Mouse (Mus musculus): ENCODE results near the gene Usp48. TPM values are rescaled to one million over a fixed set of nuclear protein-coding genes. Genes with fewer than 3 reads are reported as not detected.

The Usp48 gene
- polyA plus RNA-seq, 1 experiment from 2014 or later = 56.7 TPM

DNA sequence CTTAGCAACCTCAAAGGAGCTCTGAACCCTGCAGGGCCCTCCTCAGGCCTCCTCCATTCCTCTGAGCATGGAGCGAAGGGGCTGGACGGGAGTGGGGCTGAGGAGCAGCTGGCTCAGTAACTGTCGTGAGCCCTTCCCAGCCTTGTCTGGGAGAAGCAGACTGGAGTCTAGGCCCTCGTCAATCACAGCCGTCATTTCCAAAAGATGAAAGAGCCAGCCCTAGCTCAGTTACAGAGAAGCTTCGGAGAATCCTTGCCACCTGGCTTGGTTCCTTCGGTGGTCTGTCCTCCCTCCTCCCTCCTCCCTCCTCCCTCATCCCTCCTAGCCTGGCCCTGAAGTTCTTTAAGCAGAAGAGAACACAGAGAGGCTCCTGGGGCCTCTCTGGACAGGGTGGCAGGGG, 87.2 kb downstream of the Usp48 start:
- Histone ChIP-seq H3K36me3 (no peaks in the 10 kb centered on the region), H3K9me3 (replicated peaks) (no peaks in the 10 kb centered on the region), H3K4me2 (no peak overlapping the region), H3K27me3 (replicated peaks) (peaks cover 87% of the 10 kb centered on the region), H3K4me1 (no peaks in the 10 kb centered on the region; the same call in 1 of the 2 replicates), H3K27ac (no peak overlapping the region), H3K9ac (no peak overlapping the region), H3K4me3 (no peak overlapping the region)
- no peak for ATAC-seq
- 30% methylated on average over 7 of the region's 7 CpGs for WGBS (ENCODE audit: insufficient replicate concordance)

DNA sequence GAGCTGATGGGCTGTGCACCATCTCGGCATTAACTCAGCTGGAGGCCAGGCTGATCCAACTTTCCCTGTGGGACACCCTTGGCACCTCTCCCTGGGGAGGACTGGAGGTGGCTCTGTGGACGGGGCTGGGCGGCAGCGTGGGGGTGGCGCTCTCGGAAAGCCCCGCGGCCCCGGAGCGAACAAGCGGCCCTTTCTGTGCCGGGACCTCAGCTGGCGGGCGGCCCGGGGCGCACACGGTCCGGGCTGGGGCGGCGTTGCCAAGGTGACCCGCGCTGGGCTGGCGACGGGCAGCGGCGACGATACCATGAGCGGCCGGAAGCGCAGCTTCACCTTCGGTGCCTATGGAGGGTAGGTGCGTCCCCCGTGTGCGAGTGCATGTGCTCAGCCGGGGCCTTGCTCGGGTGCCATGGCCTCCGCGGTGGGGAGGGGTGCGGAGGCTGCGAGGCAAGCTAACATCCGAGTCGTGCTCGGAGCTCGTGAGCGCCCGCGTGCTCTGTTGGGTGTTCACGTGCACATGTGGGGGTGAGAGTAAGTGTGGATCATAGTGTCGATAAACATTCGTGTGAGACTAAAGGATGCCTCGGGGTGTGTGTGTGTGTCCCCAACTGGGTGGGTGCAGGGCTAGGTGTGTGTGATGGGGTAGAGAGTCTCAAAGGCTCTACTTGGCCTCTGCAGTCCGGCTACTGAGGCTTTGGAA, 88.0 kb downstream of the Usp48 start:
- H3K27ac ChIP-seq = no peak overlapping the region
- peaks cover 92% of the 10 kb centered on the region for H3K27me3 ChIP-seq (replicated peaks)
- H3K36me3 ChIP-seq = no peaks in the 10 kb centered on the region
- H3K4me2 ChIP-seq = peak overlapping the region; percentile 44
- no peaks in the 10 kb centered on the region; the same call in 1 of the 2 replicates for H3K4me1 ChIP-seq
- WGBS (ENCODE audit: insufficient replicate concordance) = 9% methylated on average over 52 of the region's 52 CpGs
- no peak overlapping the region for H3K9ac ChIP-seq
- ATAC-seq = no peak
- no peak overlapping the region; the same call in 1 of the 2 replicates for H3K4me3 ChIP-seq
- H3K9me3 ChIP-seq (replicated peaks) = no peaks in the 10 kb centered on the region

DNA sequence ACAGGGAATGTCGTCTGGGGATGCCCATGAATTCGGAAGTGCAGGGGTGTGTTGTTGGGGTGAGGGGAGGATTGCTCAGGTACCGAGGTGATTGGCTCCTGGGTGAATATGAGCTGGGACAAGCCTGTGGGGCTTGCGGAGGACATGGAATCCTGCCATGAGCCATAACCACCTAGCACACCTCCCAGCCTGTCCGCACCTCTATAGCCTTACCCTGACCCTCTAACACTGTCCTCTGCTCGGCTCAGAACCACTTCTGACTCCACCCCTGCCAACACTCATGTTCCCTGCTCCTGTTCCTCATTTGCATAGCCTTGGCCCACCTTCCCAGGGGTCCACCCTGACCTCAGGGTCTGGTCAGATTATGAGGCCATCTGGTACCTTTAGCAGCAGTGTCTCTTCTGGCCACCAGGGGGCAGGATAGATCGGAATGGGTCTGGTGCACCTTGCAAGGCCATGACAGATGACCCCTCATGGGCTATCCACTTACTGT, 89.5 kb downstream of the Usp48 start:
- no peak overlapping the region for H3K27ac ChIP-seq
- 0 out of 2 replicates have a peak, but pooled peaks have one; percentile 31 for ATAC-seq
- no peaks in the 10 kb centered on the region; the same call in 1 of the 2 replicates for H3K4me1 ChIP-seq
- H3K9me3 ChIP-seq (replicated peaks) = no peaks in the 10 kb centered on the region
- H3K27me3 ChIP-seq (replicated peaks) = peaks cover 89% of the 10 kb centered on the region
- H3K36me3 ChIP-seq = no peaks in the 10 kb centered on the region
- no peak overlapping the region for H3K4me2 ChIP-seq
- no peak overlapping the region for H3K4me3 ChIP-seq
- 37% methylated on average over 7 of the region's 7 CpGs for WGBS (ENCODE audit: insufficient replicate concordance)
- no peak overlapping the region for H3K9ac ChIP-seq

DNA sequence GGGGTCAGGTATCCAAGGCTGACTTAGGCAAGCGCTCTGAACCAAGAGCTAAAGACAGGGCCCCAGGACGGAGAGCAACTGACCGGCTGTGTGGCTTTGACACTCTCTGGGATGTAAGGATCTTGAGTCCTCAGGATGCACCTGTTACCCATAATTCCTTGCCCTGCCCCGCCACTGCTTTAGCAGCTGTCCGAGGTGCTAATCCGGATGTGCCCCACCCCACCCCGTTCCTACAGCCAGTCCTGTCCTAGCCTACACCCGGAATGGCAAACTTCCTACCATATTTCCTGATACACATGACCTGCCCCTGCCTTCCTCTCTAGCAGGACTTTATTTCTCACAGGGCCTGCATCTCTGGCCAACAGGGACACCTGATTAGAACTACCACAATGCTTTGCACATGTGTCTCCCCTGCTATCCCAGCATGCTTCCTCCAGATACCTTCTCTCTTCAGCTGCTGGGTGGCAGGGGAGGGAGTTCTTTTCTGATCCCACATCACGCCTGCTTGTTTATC, 91.3 kb downstream of the Usp48 start:
- Histone ChIP-seq H3K4me3 (no peak overlapping the region), H3K4me1 (no peaks in the 10 kb centered on the region; the same call in 1 of the 2 replicates), H3K27ac (no peak overlapping the region), H3K36me3 (no peaks in the 10 kb centered on the region), H3K9me3 (replicated peaks) (no peaks in the 10 kb centered on the region), H3K9ac (no peak overlapping the region), H3K4me2 (no peak overlapping the region), H3K27me3 (replicated peaks) (peaks cover 70% of the 10 kb centered on the region)
- 16% methylated on average over 9 of the region's 9 CpGs for WGBS (ENCODE audit: insufficient replicate concordance)
- no peak for ATAC-seq

DNA sequence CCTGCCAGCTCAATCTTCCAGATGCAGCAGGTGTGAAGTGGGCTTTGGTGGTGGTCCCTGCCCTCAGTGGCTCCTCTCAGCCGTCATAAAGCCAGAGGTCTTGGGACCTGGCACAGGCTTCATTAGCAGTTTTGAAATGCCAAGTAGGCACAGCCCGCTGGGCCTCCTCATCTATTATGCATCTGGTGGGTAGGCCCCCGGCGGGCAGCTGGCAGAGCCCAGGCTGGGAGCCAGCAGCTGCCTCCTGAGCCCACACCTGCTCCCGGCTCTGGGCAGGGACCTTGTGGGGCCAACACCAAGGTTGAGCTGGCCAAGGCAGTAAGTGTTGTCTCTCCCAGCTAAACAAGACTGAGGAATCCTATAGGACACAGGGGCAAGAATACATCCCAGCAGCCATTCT, 92.7 kb downstream of the Usp48 start:
- Histone ChIP-seq H3K4me3 (no peak overlapping the region), H3K36me3 (no peaks in the 10 kb centered on the region), H3K9ac (no peak overlapping the region), H3K4me2 (no peak overlapping the region), H3K4me1 (no peaks in the 10 kb centered on the region; the same call in 1 of the 2 replicates), H3K27me3 (replicated peaks) (peaks cover 56% of the 10 kb centered on the region), H3K27ac (no peak overlapping the region), H3K9me3 (replicated peaks) (no peaks in the 10 kb centered on the region)
- no peak for ATAC-seq
- WGBS (ENCODE audit: insufficient replicate concordance) = 64% methylated on average over 5 of the region's 5 CpGs

DNA sequence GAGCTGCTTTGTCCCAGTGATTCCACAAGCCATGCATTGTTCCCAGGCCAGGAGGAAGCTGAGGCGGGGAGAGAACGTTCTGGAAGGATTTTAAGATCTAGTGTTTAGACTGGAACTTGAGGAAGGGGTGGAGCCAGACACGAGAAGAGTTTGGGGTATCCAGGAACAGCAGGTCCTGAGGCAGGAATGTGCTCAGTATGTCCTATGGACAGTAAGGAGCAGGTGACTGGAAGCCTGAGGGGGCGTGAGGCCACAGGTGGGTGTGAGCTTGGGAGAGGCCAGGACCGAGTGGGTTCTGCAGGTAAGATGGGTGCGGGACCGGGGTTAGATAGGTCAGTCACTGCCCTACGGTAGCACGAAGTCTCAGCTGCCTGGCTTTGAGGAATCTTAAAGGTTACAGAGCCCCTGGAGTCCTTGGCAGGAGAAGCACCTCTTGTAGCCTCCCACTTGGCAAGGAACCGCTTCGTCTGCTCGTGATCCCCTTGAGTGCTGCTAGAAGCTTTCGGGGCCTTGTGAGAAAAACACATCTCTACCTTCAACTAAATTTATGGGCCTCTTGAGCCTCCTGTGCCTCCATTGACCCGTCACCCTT, 93.8 kb downstream of the Usp48 start:
- Histone ChIP-seq H3K4me3 (no peak overlapping the region), H3K4me1 (no peaks in the 10 kb centered on the region), H3K4me2 (no peak overlapping the region), H3K9ac (no peak overlapping the region), H3K36me3 (no peaks in the 10 kb centered on the region), H3K9me3 (replicated peaks) (no peaks in the 10 kb centered on the region), H3K27me3 (replicated peaks) (peaks cover 46% of the 10 kb centered on the region), H3K27ac (no peak overlapping the region)
- WGBS (ENCODE audit: insufficient replicate concordance) = 63% methylated on average over 14 of the region's 14 CpGs
- no peak for ATAC-seq

DNA sequence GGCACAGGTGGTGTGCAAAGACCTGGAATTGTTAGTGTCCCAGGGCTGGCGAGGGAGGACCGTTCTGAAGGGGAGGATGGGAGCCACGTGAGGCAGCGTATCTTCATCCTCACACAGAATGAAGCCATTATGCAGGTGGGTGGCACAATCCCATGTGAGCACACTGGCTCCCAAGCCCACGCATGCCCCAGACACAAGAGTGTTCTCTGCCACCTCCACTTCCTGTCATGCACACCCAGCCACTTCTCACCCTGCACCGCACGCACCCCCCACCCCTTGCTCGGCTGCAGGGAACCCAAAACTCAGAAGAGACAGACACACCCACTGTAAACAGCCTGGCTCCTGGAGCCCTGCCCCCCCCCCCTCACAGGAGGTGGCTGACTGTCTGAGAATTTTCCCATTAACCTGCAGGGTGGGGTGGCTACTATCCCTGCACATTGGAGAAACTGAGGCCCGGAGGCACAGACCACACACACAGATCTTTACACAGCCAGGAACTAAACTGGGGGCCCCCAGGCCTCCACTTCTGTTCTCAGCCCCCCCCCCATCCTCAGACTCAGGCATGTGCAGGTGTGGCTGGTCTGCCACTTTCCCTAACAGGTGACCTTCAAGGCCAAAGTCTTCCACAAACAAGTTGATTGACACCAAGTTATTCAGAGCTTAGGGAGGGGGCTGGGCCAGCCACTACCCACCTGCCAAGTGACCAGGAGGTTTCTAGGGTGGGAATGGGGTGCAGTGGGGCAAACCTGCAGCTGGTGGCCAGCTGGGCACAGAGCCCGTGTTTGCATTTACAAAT, 98.8 kb downstream of the Usp48 start:
- H3K36me3 ChIP-seq = no peaks in the 10 kb centered on the region
- WGBS (ENCODE audit: insufficient replicate concordance) = 67% methylated on average over 10 of the region's 10 CpGs
- no peak overlapping the region for H3K27ac ChIP-seq
- H3K27me3 ChIP-seq (replicated peaks) = peaks cover 4% of the 10 kb centered on the region
- no peak for ATAC-seq
- H3K9ac ChIP-seq = no peak overlapping the region
- no peak overlapping the region for H3K4me3 ChIP-seq
- no peaks in the 10 kb centered on the region for H3K4me1 ChIP-seq
- no peak overlapping the region for H3K4me2 ChIP-seq
- no peaks in the 10 kb centered on the region for H3K9me3 ChIP-seq (replicated peaks)

DNA sequence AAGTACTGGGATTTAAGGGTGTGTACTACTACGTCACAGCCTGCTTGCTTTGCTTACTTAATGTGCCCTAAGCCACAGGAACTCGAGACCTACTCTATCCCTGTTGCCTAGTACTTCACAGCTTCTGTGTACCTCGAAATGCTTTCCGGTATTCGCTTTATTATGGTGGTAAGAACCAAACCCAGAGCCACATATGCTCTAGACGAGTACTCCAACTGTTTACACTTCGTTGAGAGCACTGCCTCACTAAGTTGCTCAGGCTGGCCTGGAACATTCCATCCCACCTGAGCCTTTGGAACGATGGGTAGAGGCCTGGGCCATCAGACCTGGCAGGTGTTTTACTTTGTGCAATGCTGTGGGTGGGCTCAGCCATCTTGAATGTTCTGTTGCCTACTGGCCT, 101.7 kb downstream of the Usp48 start:
- WGBS (ENCODE audit: insufficient replicate concordance) = 62% methylated on average over 8 of the region's 8 CpGs
- H3K27ac ChIP-seq = no peak overlapping the region
- H3K4me1 ChIP-seq = peaks cover 12% of the 10 kb centered on the region
- H3K27me3 ChIP-seq (replicated peaks) = peaks cover 9% of the 10 kb centered on the region; the same call in 1 of the 2 replicates
- H3K36me3 ChIP-seq = no peaks in the 10 kb centered on the region
- no peak overlapping the region for H3K4me3 ChIP-seq
- no peaks in the 10 kb centered on the region for H3K9me3 ChIP-seq (replicated peaks)
- no peak overlapping the region for H3K9ac ChIP-seq
- ATAC-seq = no peak
- no peak overlapping the region for H3K4me2 ChIP-seq

DNA sequence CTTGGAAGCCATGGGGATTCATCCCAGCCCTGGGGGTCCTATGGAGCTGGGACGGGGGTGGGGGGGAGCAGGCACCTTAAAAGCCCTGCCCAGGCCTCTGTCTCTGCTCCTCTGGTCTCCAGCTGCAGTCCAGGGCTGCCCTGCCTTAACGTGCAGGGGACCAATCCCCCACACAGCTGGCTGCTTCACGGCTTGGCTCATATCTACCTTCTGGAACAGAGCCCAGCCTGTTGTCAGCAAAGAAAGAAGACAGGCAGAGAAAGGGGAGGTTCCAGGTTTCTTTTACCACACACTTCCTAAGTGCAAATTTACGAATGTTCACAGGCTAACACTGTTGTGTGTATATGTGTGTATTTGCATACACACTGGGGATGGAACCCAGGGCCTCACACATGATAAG, 102.3 kb downstream of the Usp48 start:
- no peak overlapping the region for H3K27ac ChIP-seq
- 35% methylated on average over 4 of the region's 4 CpGs for WGBS (ENCODE audit: insufficient replicate concordance)
- no peak overlapping the region for H3K4me2 ChIP-seq
- H3K4me3 ChIP-seq = no peak overlapping the region
- peaks cover 15% of the 10 kb centered on the region; the same call in 1 of the 2 replicates for H3K27me3 ChIP-seq (replicated peaks)
- H3K9me3 ChIP-seq (replicated peaks) = no peaks in the 10 kb centered on the region
- peaks cover 12% of the 10 kb centered on the region for H3K4me1 ChIP-seq
- ATAC-seq = no peak
- H3K36me3 ChIP-seq = no peaks in the 10 kb centered on the region
- no peak overlapping the region for H3K9ac ChIP-seq

DNA sequence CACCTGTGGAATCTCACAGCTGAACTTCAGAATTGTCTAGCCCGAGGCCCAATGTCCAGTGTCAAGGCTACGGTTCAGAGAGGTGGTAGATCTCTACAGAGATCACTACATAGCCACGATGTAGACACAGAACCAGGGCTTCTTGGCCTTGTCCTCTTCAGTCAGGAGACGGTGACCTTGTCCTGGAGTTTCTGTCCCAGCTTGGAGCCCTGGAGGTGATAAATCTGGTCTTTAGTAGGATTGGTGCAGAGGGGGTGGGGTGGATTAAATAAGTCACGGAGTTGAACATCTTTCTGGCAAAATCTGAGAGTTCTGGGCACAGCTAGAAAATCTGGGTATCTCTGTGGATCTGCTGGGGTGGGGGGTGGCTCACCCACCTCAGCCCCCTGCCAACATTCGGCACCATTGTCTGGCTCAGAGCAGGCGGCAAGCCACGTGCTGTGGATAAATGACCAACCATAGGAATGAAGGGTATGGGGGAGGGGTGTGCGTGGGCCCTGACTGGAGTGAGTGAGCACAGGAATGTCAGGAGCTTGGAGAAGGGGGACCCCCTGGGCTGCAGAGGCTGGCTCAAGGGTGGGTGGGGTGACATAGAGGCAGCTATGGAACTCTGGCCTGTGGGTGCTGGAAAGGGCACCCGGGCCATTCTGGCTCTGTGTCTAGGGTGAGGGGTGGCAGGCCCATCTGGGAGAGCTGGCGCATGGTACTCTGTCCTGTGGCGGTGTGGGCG, 103.8 kb downstream of the Usp48 start:
- 65% methylated on average over 13 of the region's 13 CpGs for WGBS (ENCODE audit: insufficient replicate concordance)
- no peak overlapping the region for H3K27ac ChIP-seq

More for the DNA sequence above, 103.8 kb downstream of the Usp48 start:
- Histone ChIP-seq H3K9ac (no peak overlapping the region), H3K4me2 (no peak overlapping the region), H3K36me3 (no peaks in the 10 kb centered on the region), H3K9me3 (replicated peaks) (no peaks in the 10 kb centered on the region), H3K4me1 (peaks cover 19% of the 10 kb centered on the region), H3K4me3 (no peak overlapping the region), H3K27me3 (replicated peaks) (peaks cover 21% of the 10 kb centered on the region; the same call in 1 of the 2 replicates)
- no peak for ATAC-seq
